Mouse (Mus musculus) adrenal gland, adult 8-10 months (tissue): ENCODE measurements around the gene Ctsz. TPM values are rescaled to one million over a fixed set of nuclear protein-coding genes. Genes with fewer than 3 reads are reported as not detected.
A peak's percentile ranks its signal among the peaks of the same experiment; 100 is the strongest.

Experiments used
- DNase-seq: peaks from one replicate; pipeline ENCODE4 v3.0.0; 2022
- total RNA-seq, 4 experiments: library from RNA; stranded (reverse); gene quantifications; 2 replicates each; pipeline ENCODE4 v1.2.4; 2022

The Ctsz gene
- 100 to 1,000 TPM; 162 to 226 (median 178) TPM for total RNA-seq

GRCm38 (mm10) chr2:174438737-174439449, at the start of gene Ctsz:
Gene Ctsz, minus strand, starts transcription at chr2:174439039.
- DNase-seq = peak; percentile 58

- DNase-seq = no peak
Measured at GRCm38 (mm10) chr2:174487005-174487404, 48.2 kb upstream of the Ctsz start.

- DNase-seq = no peak
Measured at GRCm38 (mm10) chr2:174478746-174479145, 39.9 kb upstream of the Ctsz start.

GRCm38 (mm10) chr2:174477543-174478319, 38.9 kb upstream of the Ctsz start:
- DNase-seq = no peak

- no peak for DNase-seq
Measured at GRCm38 (mm10) chr2:174473550-174473927, 34.7 kb upstream of the Ctsz start.

- DNase-seq = peak; percentile 99
Measured at GRCm38 (mm10) chr2:174472818-174473549, 34.1 kb upstream of the Ctsz start, which contains the start of gene Prelid3b. Gene Prelid3b, minus strand, starts transcription at chr2:174473081.

- DNase-seq = no peak
Measured at GRCm38 (mm10) chr2:174472407-174472806, 33.6 kb upstream of the Ctsz start.

- no peak for DNase-seq
Measured at GRCm38 (mm10) chr2:174470786-174471405, 32.1 kb upstream of the Ctsz start.

- no peak for DNase-seq
Measured at GRCm38 (mm10) chr2:174470333-174470732, 31.5 kb upstream of the Ctsz start.

- peak; percentile 94 for DNase-seq
Measured at GRCm38 (mm10) chr2:174463789-174464523, 25.1 kb upstream of the Ctsz start, which contains the start of gene Atp5e. Gene Atp5e, minus strand, starts transcription at chr2:174464105.

GRCm38 (mm10) chr2:174463370-174463769, 24.5 kb upstream of the Ctsz start:
- no peak for DNase-seq

GRCm38 (mm10) chr2:174459365-174459764, 20.5 kb upstream of the Ctsz start:
- no peak for DNase-seq

- DNase-seq = no peak
Measured at GRCm38 (mm10) chr2:174453681-174454080, 14.8 kb upstream of the Ctsz start.

- DNase-seq = no peak
Measured at GRCm38 (mm10) chr2:174450353-174450752, 11.5 kb upstream of the Ctsz start, which contains the start of gene Tubb1. Gene Tubb1, plus strand, starts transcription at chr2:174450695.

GRCm38 (mm10) chr2:174448405-174448804, 9.6 kb upstream of the Ctsz start:
- DNase-seq = no peak

GRCm38 (mm10) chr2:174446905-174447304, 8.1 kb upstream of the Ctsz start:
- no peak for DNase-seq

GRCm38 (mm10) chr2:174446492-174446891, 7.7 kb upstream of the Ctsz start:
- DNase-seq = no peak

GRCm38 (mm10) chr2:174445018-174445417, 6.2 kb upstream of the Ctsz start:
- no peak for DNase-seq

GRCm38 (mm10) chr2:174444359-174444758, 5.5 kb upstream of the Ctsz start:
- DNase-seq = no peak

GRCm38 (mm10) chr2:174443046-174443445, 4.2 kb upstream of the Ctsz start:
- DNase-seq = no peak

- no peak for DNase-seq
Measured at GRCm38 (mm10) chr2:174442460-174442859, 3.6 kb upstream of the Ctsz start.

- DNase-seq = no peak
Measured at GRCm38 (mm10) chr2:174441898-174442297, 3.1 kb upstream of the Ctsz start.
